Mouse (Mus musculus): ENCODE measurements around the gene Gm10147. TPM values are rescaled to one million over a fixed set of nuclear protein-coding genes. Genes with fewer than 3 reads are reported as not detected.
"Not testable (repeated sequence)": the region's sequence is repeated elsewhere in the genome, so short reads cannot be mapped to it uniquely, and the experiment has no call there.

Gene Gm10147
- polyA plus RNA-seq (2015; fragmentation: Nextera tagmentation; extraction: Ambion mirVana) = not detected in 2 replicates

- H3K4me3 ChIP-seq; H3K36me3 ChIP-seq; H3K4me1 ChIP-seq; H3K4me2 ChIP-seq; H3K9ac ChIP-seq; H3K9me3 ChIP-seq; ATAC-seq (ENCODE audit: extremely low read depth, insufficient number of reproducible peaks, low FRiP score, low TSS enrichment); H3K27me3 ChIP-seq (replicated peaks); H3K27ac ChIP-seq (replicated peaks): not testable (repeated sequence)
- WGBS = no CpG with 5 or more reads among the region's 7 CpGs
These were observed at the start of gene Gm10147 for GRCm38 (mm10) chrX:28607742-28608141. Gene Gm10147, minus strand, starts transcription at chrX:28607842.

Small RNA genes within 50 kb of the gene (microRNA-seq; reads per million reads assigned to microRNA genes)
- gene Gm44499 = not detected
